Mouse (Mus musculus): ENCODE data around the gene Med26.

- TF ChIP-seq CTCF (IDR thresholded peaks at IDR 0.05; ENCODE audit: borderline replicate concordance, extremely low read depth, insufficient read depth, insufficient read length) (no peak), POLR2A (IDR thresholded peaks at IDR 0.05; ENCODE audit: borderline replicate concordance, extremely low read depth, insufficient read depth, insufficient read length, poor library complexity, severe bottlenecking) (no peak)
These were observed 78.1 kb downstream of the Med26 start for GRCm38 (mm10) chr8:72469984-72470383.
